Mouse (Mus musculus) bone marrow, adult 2 months (tissue): ENCODE results near the gene Gm17606.

Source experiments
- CTCF ChIP-seq: fragments of 200-500 bp; IDR thresholded peaks from 2 replicates; pipeline ENCODE4 v1.5.1; 2011; ENCODE audit warnings: low read length, control low read depth; ENCODE audit not compliant: control insufficient read depth, insufficient read depth
- POLR2A ChIP-seq: fragments of 200-500 bp; IDR thresholded peaks from 2 replicates; pipeline ENCODE4 v1.6.1; 2011; ENCODE audit warnings: low read depth, mild to moderate bottlenecking, control low read depth, low read length, borderline replicate concordance; ENCODE audit not compliant: control insufficient read depth

- no peak for TF ChIP-seq CTCF
- TF ChIP-seq POLR2A = no peak
These were observed 17.4 kb upstream of the Gm17606 start for GRCm38 (mm10) chr14:54623334-54623733.
